Mouse (Mus musculus): ENCODE measurements at regions not wholly inside any gene's neighbourhood (a gene's known extent, or its start where the extent isn't known, plus 50 kb on each side); places are given as distances from the start of the nearest gene placed in this dataset.

- Histone ChIP-seq H3K36me3 (ENCODE audit: control insufficient read depth, insufficient read depth, low read length) (no peaks in the 10 kb centered on the region), H3K4me1 (ENCODE audit: control insufficient read depth, insufficient read depth, low read length) (peaks cover 14% of the 10 kb centered on the region; the same call in 1 of the 2 replicates), H3K4me3 (replicated peaks; ENCODE audit: low read depth, low read length) (no peak overlapping the region), H3K9ac (replicated peaks; ENCODE audit: low read length) (no peak overlapping the region), H3K27me3 (ENCODE audit: control insufficient read depth, insufficient read depth, low read length) (no peaks in the 10 kb centered on the region), H3K4me2 (ENCODE audit: low read length) (no peak overlapping the region), H3K27ac (replicated peaks; ENCODE audit: low read depth, low read length) (no peak overlapping the region), H3K9me3 (ENCODE audit: control insufficient read depth, low read length) (no peaks in the 10 kb centered on the region)
- ATAC-seq (ENCODE audit: low FRiP score, low TSS enrichment) = no peak
- 93% methylated on average over 5 of the region's 5 CpGs for WGBS
- no peak for DNase-seq
These were observed 90.4 kb upstream of the Gpc1 start for GRCm38 (mm10) chr1:92741047-92741446.

- Histone ChIP-seq H3K27me3 (ENCODE audit: control insufficient read depth, insufficient read depth, low read length) (no peaks in the 10 kb centered on the region), H3K9me3 (ENCODE audit: control insufficient read depth, low read length) (no peaks in the 10 kb centered on the region), H3K36me3 (ENCODE audit: control insufficient read depth, insufficient read depth, low read length) (no peaks in the 10 kb centered on the region), H3K4me1 (ENCODE audit: control insufficient read depth, insufficient read depth, low read length) (peaks cover 23% of the 10 kb centered on the region; the same call in 1 of the 2 replicates), H3K4me3 (replicated peaks; ENCODE audit: low read depth, low read length) (no peak overlapping the region), H3K4me2 (ENCODE audit: low read length) (peak overlapping the region; percentile 6; the same call in 1 of the 2 replicates), H3K9ac (replicated peaks; ENCODE audit: low read length) (no peak overlapping the region), H3K27ac (replicated peaks; ENCODE audit: low read depth, low read length) (no peak overlapping the region)
- 15% methylated on average over 11 of the region's 11 CpGs for WGBS
- peak; percentile 72 for DNase-seq
- ATAC-seq (ENCODE audit: low FRiP score, low TSS enrichment) = peak; percentile 74
These were observed 89.1 kb upstream of the Otos start for GRCm38 (mm10) chr1:92737600-92738197.

- Histone ChIP-seq H3K27me3 (ENCODE audit: control insufficient read depth, insufficient read depth, low read length) (no peaks in the 10 kb centered on the region), H3K9me3 (ENCODE audit: control insufficient read depth, low read length) (no peaks in the 10 kb centered on the region), H3K4me3 (replicated peaks; ENCODE audit: low read depth, low read length) (no peak overlapping the region), H3K9ac (replicated peaks; ENCODE audit: low read length) (no peak overlapping the region), H3K36me3 (ENCODE audit: control insufficient read depth, insufficient read depth, low read length) (no peaks in the 10 kb centered on the region), H3K4me1 (ENCODE audit: control insufficient read depth, insufficient read depth, low read length) (peaks cover 23% of the 10 kb centered on the region; the same call in 1 of the 2 replicates), H3K4me2 (ENCODE audit: low read length) (no peak overlapping the region), H3K27ac (replicated peaks; ENCODE audit: low read depth, low read length) (no peak overlapping the region)
- ATAC-seq (ENCODE audit: low FRiP score, low TSS enrichment) (no peak), DNase-seq (no peak)
- WGBS = 43% methylated on average over 7 of the region's 7 CpGs
These were observed 87.8 kb upstream of the Otos start for GRCm38 (mm10) chr1:92736411-92736810.

- H3K9ac ChIP-seq (replicated peaks; ENCODE audit: low read length) = no peak overlapping the region
- H3K27ac ChIP-seq (replicated peaks; ENCODE audit: low read depth, low read length) = peak overlapping the region; percentile 57; the same call in 1 of the 2 replicates
- H3K4me2 ChIP-seq (ENCODE audit: low read length) = no peak overlapping the region
- no peak overlapping the region for H3K4me3 ChIP-seq (replicated peaks; ENCODE audit: low read depth, low read length)
- WGBS = 28% methylated on average over 8 of the region's 8 CpGs
- ATAC-seq (ENCODE audit: low FRiP score, low TSS enrichment) (no peak), DNase-seq (no peak)
- peaks cover 23% of the 10 kb centered on the region; the same call in 1 of the 2 replicates for H3K4me1 ChIP-seq (ENCODE audit: control insufficient read depth, insufficient read depth, low read length)
- no peaks in the 10 kb centered on the region for H3K9me3 ChIP-seq (ENCODE audit: control insufficient read depth, low read length)
- no peaks in the 10 kb centered on the region for H3K36me3 ChIP-seq (ENCODE audit: control insufficient read depth, insufficient read depth, low read length)
- H3K27me3 ChIP-seq (ENCODE audit: control insufficient read depth, insufficient read depth, low read length) = no peaks in the 10 kb centered on the region
These were observed 85.1 kb upstream of the Otos start for GRCm38 (mm10) chr1:92733732-92734131.

GRCm38 (mm10) chr1:92731353-92732282 is 83.0 kb upstream of the Otos start:
- Histone ChIP-seq H3K9ac (replicated peaks; ENCODE audit: low read length) (no peak overlapping the region), H3K4me1 (ENCODE audit: control insufficient read depth, insufficient read depth, low read length) (peaks cover 10% of the 10 kb centered on the region; the same call in 1 of the 2 replicates), H3K36me3 (ENCODE audit: control insufficient read depth, insufficient read depth, low read length) (no peaks in the 10 kb centered on the region), H3K4me2 (ENCODE audit: low read length) (no peak overlapping the region), H3K27ac (replicated peaks; ENCODE audit: low read depth, low read length) (no peak overlapping the region), H3K4me3 (replicated peaks; ENCODE audit: low read depth, low read length) (no peak overlapping the region), H3K27me3 (ENCODE audit: control insufficient read depth, insufficient read depth, low read length) (no peaks in the 10 kb centered on the region), H3K9me3 (ENCODE audit: control insufficient read depth, low read length) (no peaks in the 10 kb centered on the region)
- no peak for DNase-seq
- 87% methylated on average over 11 of the region's 11 CpGs for WGBS
- ATAC-seq (ENCODE audit: low FRiP score, low TSS enrichment) = no peak

- Histone ChIP-seq H3K9me3 (ENCODE audit: control insufficient read depth, low read length) (no peaks in the 10 kb centered on the region), H3K27ac (replicated peaks; ENCODE audit: low read depth, low read length) (no peak overlapping the region), H3K9ac (replicated peaks; ENCODE audit: low read length) (no peak overlapping the region), H3K4me1 (ENCODE audit: control insufficient read depth, insufficient read depth, low read length) (peaks cover 10% of the 10 kb centered on the region; the same call in 1 of the 2 replicates), H3K27me3 (ENCODE audit: control insufficient read depth, insufficient read depth, low read length) (no peaks in the 10 kb centered on the region), H3K4me3 (replicated peaks; ENCODE audit: low read depth, low read length) (no peak overlapping the region), H3K4me2 (ENCODE audit: low read length) (no peak overlapping the region), H3K36me3 (ENCODE audit: control insufficient read depth, insufficient read depth, low read length) (no peaks in the 10 kb centered on the region)
- WGBS = 77% methylated on average over 6 of the region's 6 CpGs
- no peak for ATAC-seq (ENCODE audit: low FRiP score, low TSS enrichment)
- no peak for DNase-seq
These were observed 81.9 kb upstream of the Otos start for GRCm38 (mm10) chr1:92730576-92730975.

- H3K9me3 ChIP-seq (ENCODE audit: control insufficient read depth, low read length) = no peaks in the 10 kb centered on the region
- H3K4me3 ChIP-seq (replicated peaks; ENCODE audit: low read depth, low read length) = no peak overlapping the region
- no peaks in the 10 kb centered on the region for H3K36me3 ChIP-seq (ENCODE audit: control insufficient read depth, insufficient read depth, low read length)
- H3K4me2 ChIP-seq (ENCODE audit: low read length) = no peak overlapping the region
- no peak for DNase-seq
- no peaks in the 10 kb centered on the region for H3K4me1 ChIP-seq (ENCODE audit: control insufficient read depth, insufficient read depth, low read length)
- H3K27ac ChIP-seq (replicated peaks; ENCODE audit: low read depth, low read length) = no peak overlapping the region
- ATAC-seq (ENCODE audit: low FRiP score, low TSS enrichment) = no peak
- no peak overlapping the region for H3K9ac ChIP-seq (replicated peaks; ENCODE audit: low read length)
- no peaks in the 10 kb centered on the region for H3K27me3 ChIP-seq (ENCODE audit: control insufficient read depth, insufficient read depth, low read length)
- 72% methylated on average over 4 of the region's 4 CpGs for WGBS
These were observed 79.3 kb upstream of the Otos start for GRCm38 (mm10) chr1:92727961-92728360.

- Histone ChIP-seq H3K4me2 (ENCODE audit: low read length) (no peak overlapping the region), H3K9ac (replicated peaks; ENCODE audit: low read length) (no peak overlapping the region), H3K27me3 (ENCODE audit: control insufficient read depth, insufficient read depth, low read length) (no peaks in the 10 kb centered on the region), H3K4me3 (replicated peaks; ENCODE audit: low read depth, low read length) (no peak overlapping the region), H3K4me1 (ENCODE audit: control insufficient read depth, insufficient read depth, low read length) (no peaks in the 10 kb centered on the region), H3K36me3 (ENCODE audit: control insufficient read depth, insufficient read depth, low read length) (no peaks in the 10 kb centered on the region), H3K27ac (replicated peaks; ENCODE audit: low read depth, low read length) (no peak overlapping the region), H3K9me3 (ENCODE audit: control insufficient read depth, low read length) (no peaks in the 10 kb centered on the region)
- ATAC-seq (ENCODE audit: low FRiP score, low TSS enrichment) = no peak
- DNase-seq = no peak
- WGBS = 45% methylated on average over 6 of the region's 6 CpGs
These were observed 78.7 kb upstream of the Otos start for GRCm38 (mm10) chr1:92727371-92727770.
